Mouse (Mus musculus) liver, embryonic 14.5 days (tissue): ENCODE data around the gene March6. TPM values are rescaled to one million over a fixed set of nuclear protein-coding genes. Genes with fewer than 3 reads are reported as not detected.

ENCODE experiments used
- ATAC-seq: fragments of 200-750 bp; cut with Nextera tagmentation; 2 replicates; pipeline ENCODE4 v1.8.0; 2017; ENCODE audit warnings: moderate number of reproducible peaks, mild to moderate bottlenecking, moderate library complexity; ENCODE audit not compliant: insufficient read depth
- DNase-seq, 3 experiments: peaks; one replicate each; pipeline ENCODE4 v3.0.0-alpha.2; 2012 to 2013; ENCODE audit warnings: low read depth in 3 of 3, low spot score in 3 of 3
- H3K27ac ChIP-seq: fragments of 300-500 bp; sonication (generic); 2 replicates; pipeline ENCODE4 v1.5.1; 2014; ENCODE audit warnings: moderate library complexity, mild to moderate bottlenecking, control low read depth, inconsistent platforms
- H3K27me3 ChIP-seq: fragments of 300-500 bp; sonication (generic); 2 replicates; pipeline ENCODE4 v1.6.1; 2014; ENCODE audit warnings: mild to moderate bottlenecking, low read length, moderate library complexity; ENCODE audit not compliant: control insufficient read depth, insufficient read depth
- H3K36me3 ChIP-seq: fragments of 300-500 bp; sonication (generic); replicated peaks from 2 replicates; pipeline ENCODE4 v1.6.1; 2014; ENCODE audit warnings: low read depth; ENCODE audit not compliant: control insufficient read depth, insufficient read depth
- H3K4me1 ChIP-seq, 2 experiments: fragments of 200-500 bp in 1 of 2; fragments of 300-500 bp in 1 of 2; sonication (generic) in 1 of 2; replicated peaks; 2 replicates each; pipeline ENCODE4 v1.6.1; 2012 to 2014; ENCODE audit warnings: antibody characterized with exemption in 1 of 2, inconsistent platforms in 1 of 2, low read length in 1 of 2; ENCODE audit not compliant: control insufficient read depth in 2 of 2, insufficient read depth in 2 of 2
- H3K4me2 ChIP-seq: fragments of 300-500 bp; sonication (generic); 2 replicates; pipeline ENCODE4 v1.6.1; 2014; ENCODE audit warnings: low read depth, mild to moderate bottlenecking, control low read depth, moderate library complexity
- H3K4me3 ChIP-seq, 2 experiments: fragments of 200-500 bp in 1 of 2; fragments of 300-500 bp in 1 of 2; sonication (generic) in 1 of 2; 2 replicates each; pipeline ENCODE4 v1.5.1; 2012 to 2014; ENCODE audit warnings: low read depth in 2 of 2, low read length in 2 of 2, mild to moderate bottlenecking in 2 of 2, control low read depth in 1 of 2, inconsistent platforms in 1 of 2, moderate library complexity in 1 of 2; ENCODE audit not compliant: insufficient read depth in 1 of 2
- H3K9ac ChIP-seq: fragments of 300-500 bp; sonication (generic); replicated peaks from 2 replicates; pipeline ENCODE4 v1.6.1; 2014; ENCODE audit warnings: mild to moderate bottlenecking, control low read depth, moderate library complexity
- H3K9me3 ChIP-seq: fragments of 300-500 bp; sonication (generic); 2 replicates; pipeline ENCODE4 v1.6.1; 2016; ENCODE audit warnings: low read length, mixed read lengths; ENCODE audit not compliant: control insufficient read depth
- CTCF ChIP-seq: IDR thresholded peaks from 2 replicates; pipeline ENCODE4 v1.5.1; 2016; ENCODE audit warnings: antibody characterized with exemption, low read depth, control low read depth
- EP300 ChIP-seq: IDR thresholded peaks from 2 replicates; pipeline ENCODE4 v1.6.1; 2016; ENCODE audit warnings: antibody characterized with exemption, low read depth
- WGBS: fragments of 180-500 bp; shearing (Covaris S2); extraction: QIAGEN DNeasy Blood & Tissue Kit; methylation state at CpG from one replicate; pipeline ENCODE4 v1.1.7; 2014; ENCODE audit not compliant: insufficient replicate concordance; 5-methylcytosine and 5-hydroxymethylcytosine counted together
- polyA plus RNA-seq, 2 experiments: library from polyadenylated mRNA; depleted of rRNA in 1 of 2; stranded (reverse) in 1 of 2; unstranded in 1 of 2; fragments of >200 nt; fragmentation: Nextera tagmentation in 1 of 2; extraction: Ambion mirVana in 1 of 2; gene quantifications; 2 replicates each; pipeline versions ENCODE4 v1.2.1 to v1.2.3; 2012 to 2014

Gene March6
- polyA plus RNA-seq, 2 experiments, result 9.0 to 12.7 TPM

DNA sequence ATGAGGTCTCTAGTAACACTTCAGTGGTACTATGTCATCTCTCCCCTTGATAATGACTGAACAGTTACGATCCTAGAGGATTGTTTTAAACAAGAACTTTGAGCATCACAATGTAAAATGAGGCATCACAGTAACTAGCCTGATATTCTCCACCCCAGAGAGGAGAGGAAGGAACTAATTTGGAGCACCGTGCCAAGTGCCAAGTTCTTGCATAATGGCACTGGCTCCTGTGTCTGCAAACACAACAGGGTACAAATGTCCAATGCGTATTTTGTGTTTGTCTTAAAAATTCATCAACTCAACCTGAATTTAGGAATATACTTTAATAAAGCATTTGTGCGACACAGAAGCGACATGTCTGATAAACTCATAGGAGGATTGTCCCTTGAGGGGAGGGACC, 74.5 kb downstream of the March6 start:
- H3K9ac ChIP-seq, result no peak overlapping the region
- H3K4me1 ChIP-seq, result peaks cover 0 to 9% of the 10 kb centered on the region in 2 experiments; a peak in 2 of 4 replicates
- peaks cover 31% of the 10 kb centered on the region for H3K36me3 ChIP-seq
- H3K27me3 ChIP-seq, result no peaks in the 10 kb centered on the region
- H3K4me2 ChIP-seq, result no peak overlapping the region
- no peak overlapping the region for H3K27ac ChIP-seq
- DNase-seq, result no peak
- TF ChIP-seq EP300 (no peak), CTCF (no peak)
- 82% methylated on average over 5 of the region's 5 CpGs for WGBS
- H3K9me3 ChIP-seq, result no peaks in the 10 kb centered on the region
- no peak for ATAC-seq
- no peak overlapping the region for H3K4me3 ChIP-seq

GRCm38 (mm10) chr15:31454861-31455295, 76.0 kb downstream of the March6 start:
- Histone ChIP-seq H3K9ac (no peak overlapping the region), H3K36me3 (peaks cover 20% of the 10 kb centered on the region), H3K27ac (no peak overlapping the region), H3K4me3 (no peak overlapping the region), H3K9me3 (no peaks in the 10 kb centered on the region), H3K4me2 (no peak overlapping the region), H3K4me1 (peaks cover 4 to 15% of the 10 kb centered on the region in 2 experiments; a peak in 3 of 4 replicates), H3K27me3 (no peaks in the 10 kb centered on the region)
- WGBS, result 34% methylated on average over 7 of the region's 7 CpGs
- DNase-seq, result no peak
- ATAC-seq, result no peak
- TF ChIP-seq EP300, result no peak

DNA sequence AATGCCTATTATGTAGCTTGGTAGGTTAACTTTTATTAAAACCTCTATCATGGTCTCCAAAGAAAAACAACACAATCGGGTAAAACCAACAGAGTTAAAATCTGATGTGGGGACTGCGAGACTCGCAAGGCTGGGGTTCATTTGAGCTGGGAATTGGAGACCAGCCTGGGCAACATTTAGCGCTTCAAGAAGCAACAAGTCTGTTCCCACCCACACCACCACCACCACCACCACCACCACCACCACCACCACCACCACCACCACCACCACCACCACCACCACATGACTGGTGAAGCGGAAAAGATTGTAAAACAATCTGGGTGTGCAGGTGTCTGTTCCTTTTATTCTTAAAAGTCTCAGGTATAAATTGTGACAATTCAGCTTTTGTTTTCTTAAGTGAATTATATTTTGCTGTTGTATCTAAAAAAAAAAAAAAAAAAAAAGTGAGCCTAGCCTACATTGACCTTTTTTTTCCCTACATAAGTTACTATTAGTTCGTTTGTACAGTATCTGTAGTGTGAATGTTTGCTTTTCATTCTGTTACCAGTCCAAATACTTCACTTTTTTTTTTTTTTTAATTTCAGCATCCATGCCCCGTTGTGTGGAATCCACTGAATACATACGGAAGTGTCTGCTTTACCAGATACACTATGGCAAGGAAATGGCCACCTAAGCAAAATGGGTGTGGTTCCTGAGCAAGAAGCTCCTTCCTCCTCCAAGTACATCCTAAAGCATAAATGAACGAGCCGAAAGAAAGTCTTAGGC, 76.6 kb downstream of the March6 start:
- Histone ChIP-seq H3K4me1 (peaks cover 4 to 19% of the 10 kb centered on the region in 2 experiments; a peak in 3 of 4 replicates), H3K27ac (no peak overlapping the region), H3K9me3 (no peaks in the 10 kb centered on the region), H3K4me2 (peak overlapping the region; percentile 94), H3K27me3 (no peaks in the 10 kb centered on the region), H3K36me3 (peaks cover 15% of the 10 kb centered on the region), H3K9ac (no peak overlapping the region; the same call in 1 of the 2 replicates), H3K4me3 (peak overlapping the region in 1 of 2 experiments; percentile 64; a peak in 2 of 4 replicates)
- WGBS, result 33% methylated on average over 10 of the region's 10 CpGs
- no peak for TF ChIP-seq CTCF
- no peak for TF ChIP-seq EP300
- ATAC-seq (no peak), DNase-seq (no peak)

DNA sequence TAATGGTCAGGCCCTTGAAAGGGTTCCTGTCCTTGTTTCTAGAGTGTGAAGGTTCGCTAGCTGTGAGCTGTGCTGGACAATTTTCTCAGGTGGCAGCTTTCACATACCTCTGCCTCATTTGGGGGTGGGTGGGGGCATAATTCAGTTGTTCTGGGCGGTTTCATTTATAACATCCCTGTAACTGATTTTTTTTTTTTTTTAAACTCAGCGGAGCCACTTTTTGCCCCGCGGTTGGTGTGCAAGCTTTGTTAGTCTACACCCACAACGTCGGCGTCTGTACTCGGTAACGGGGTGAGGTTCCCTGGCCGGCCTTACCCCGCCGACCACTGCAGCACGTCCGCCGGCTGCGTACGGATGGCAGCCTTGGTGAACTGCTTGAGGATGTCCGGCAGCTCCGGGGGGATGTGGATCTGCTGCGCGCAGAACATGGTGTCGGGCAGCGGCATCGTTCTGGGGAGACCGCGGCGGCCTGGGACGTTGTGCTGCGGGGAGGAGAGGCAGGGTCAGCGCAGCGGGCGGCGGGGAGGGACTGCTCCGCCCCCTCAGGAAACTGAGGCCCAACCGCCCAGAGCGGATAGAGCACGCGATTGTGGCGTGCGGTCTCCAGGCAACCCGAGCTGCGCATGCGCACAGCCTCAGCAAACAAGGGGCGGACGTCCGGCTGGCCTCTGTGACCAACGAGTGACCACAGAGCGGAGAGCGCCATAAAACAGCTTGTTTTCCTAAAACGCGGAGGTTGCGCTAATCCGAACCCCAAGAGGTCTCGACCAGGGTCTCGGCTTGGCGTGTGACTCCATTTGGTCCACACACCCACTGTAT, 77.5 kb downstream of the March6 start, which contains the start of gene Ropn1l:
Gene Ropn1l (minus strand): TSS at position 640 of the 819 bp plus-strand sequence.
- no peaks in the 10 kb centered on the region for H3K9me3 ChIP-seq
- H3K36me3 ChIP-seq, result peaks cover 9% of the 10 kb centered on the region
- under 1% methylated on average over 57 of the region's 57 CpGs for WGBS
- peak; percentile 51 to 66 (median 65) for DNase-seq
- peak within 1 kb of the TSS; percentile 94 for H3K4me2 ChIP-seq
- H3K4me3 ChIP-seq, result peak within 1 kb of the TSS; percentile 64 to 73
- H3K9ac ChIP-seq, result peak within 1 kb of the TSS; percentile 72
- TF ChIP-seq CTCF (no peak), EP300 (no peak)
- H3K4me1 ChIP-seq, result peaks cover 4 to 19% of the 10 kb centered on the region in 2 experiments; a peak in 3 of 4 replicates
- no peaks in the 10 kb centered on the region for H3K27me3 ChIP-seq
- peak; percentile 86 for ATAC-seq
- no peak within 1 kb of the TSS; the same call in 1 of the 2 replicates for H3K27ac ChIP-seq
